Mouse (Mus musculus): ENCODE results near the gene Limk2. TPM values are rescaled to one million over a fixed set of nuclear protein-coding genes. Genes with fewer than 3 reads are reported as not detected.

The Limk2 gene
- total RNA-seq, 2 experiments from 2014 or later, result 21.6 to 24.9 TPM

- intact Hi-C loops (cut with DNase I), result no loop called here
- DNase-seq, result no peak
Measured at GRCm38 (mm10) chr11:3311586-3312347, 97.2 kb downstream of the Limk2 start.

GRCm38 (mm10) chr11:3310789-3311585, 98.0 kb downstream of the Limk2 start:
- intact Hi-C loops (cut with DNase I), result no loop called here
- no peak for DNase-seq

- intact Hi-C loops (cut with DNase I), result no loop called here
- DNase-seq, result no peak
Measured at GRCm38 (mm10) chr11:3309884-3310283, 99.1 kb downstream of the Limk2 start.

GRCm38 (mm10) chr11:3307875-3308274, 101.1 kb downstream of the Limk2 start:
- DNase-seq, result no peak

DNA sequence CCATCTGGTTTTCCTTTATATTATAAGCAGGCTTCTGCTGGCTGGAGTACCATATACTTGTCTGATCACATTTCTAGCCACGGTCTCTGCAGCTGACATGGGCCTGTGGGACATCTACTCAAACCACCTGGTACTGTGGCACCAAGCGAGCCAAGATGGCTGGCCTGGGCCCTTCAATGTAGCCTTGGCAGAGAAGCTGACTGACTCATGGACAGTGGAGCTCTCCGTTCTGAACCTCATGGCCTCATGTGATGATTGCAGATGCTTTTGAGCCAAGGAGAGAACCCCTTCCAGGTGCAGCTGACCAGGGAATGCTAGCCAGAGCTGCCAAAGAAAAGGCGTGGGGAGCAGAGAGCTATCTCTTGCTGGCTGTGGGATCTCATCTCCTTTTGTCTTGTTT, 103.2 kb downstream of the Limk2 start:
- intact Hi-C loops (cut with DNase I), result no loop called here
- no peak for DNase-seq

More at GRCm38 (mm10) chr11:3307875-3308274, 101.1 kb downstream of the Limk2 start:
- intact Hi-C loops (cut with DNase I), result no loop called here

DNA sequence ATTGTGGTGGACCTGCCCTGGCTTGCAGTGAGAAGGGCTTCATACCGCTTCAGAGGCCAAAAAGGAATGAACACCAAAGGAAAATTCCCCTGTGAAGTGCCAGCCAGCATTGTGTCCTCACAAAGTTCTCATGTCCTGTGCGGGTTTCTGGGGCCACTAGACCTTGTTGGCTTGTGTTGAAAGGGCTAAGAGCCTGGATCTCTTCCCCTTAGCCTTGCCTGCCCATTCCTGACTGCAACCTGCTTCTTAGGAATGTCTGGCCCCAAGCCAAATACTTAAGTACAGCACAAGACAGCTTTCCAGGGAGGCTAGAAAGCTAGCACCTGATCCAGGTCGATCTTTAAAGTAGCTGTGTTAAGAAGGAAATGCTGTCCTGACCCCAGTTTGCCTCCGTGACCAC, 106.2 kb downstream of the Limk2 start:
- intact Hi-C loops (cut with DNase I), result no loop called here

GRCm38 (mm10) chr11:3302385-3302784, 106.6 kb downstream of the Limk2 start:
- no peak for DNase-seq
- intact Hi-C loops (cut with DNase I), result no loop called here

More for the DNA sequence above, 106.2 kb downstream of the Limk2 start:
- no peak for DNase-seq

- intact Hi-C loops (cut with DNase I), result no loop called here
- DNase-seq, result no peak
Measured at GRCm38 (mm10) chr11:3301075-3301474, 107.9 kb downstream of the Limk2 start.

- no peak for DNase-seq
- intact Hi-C loops (cut with DNase I), result no loop called here
Measured at GRCm38 (mm10) chr11:3298813-3299185, 110.2 kb downstream of the Limk2 start.

DNA sequence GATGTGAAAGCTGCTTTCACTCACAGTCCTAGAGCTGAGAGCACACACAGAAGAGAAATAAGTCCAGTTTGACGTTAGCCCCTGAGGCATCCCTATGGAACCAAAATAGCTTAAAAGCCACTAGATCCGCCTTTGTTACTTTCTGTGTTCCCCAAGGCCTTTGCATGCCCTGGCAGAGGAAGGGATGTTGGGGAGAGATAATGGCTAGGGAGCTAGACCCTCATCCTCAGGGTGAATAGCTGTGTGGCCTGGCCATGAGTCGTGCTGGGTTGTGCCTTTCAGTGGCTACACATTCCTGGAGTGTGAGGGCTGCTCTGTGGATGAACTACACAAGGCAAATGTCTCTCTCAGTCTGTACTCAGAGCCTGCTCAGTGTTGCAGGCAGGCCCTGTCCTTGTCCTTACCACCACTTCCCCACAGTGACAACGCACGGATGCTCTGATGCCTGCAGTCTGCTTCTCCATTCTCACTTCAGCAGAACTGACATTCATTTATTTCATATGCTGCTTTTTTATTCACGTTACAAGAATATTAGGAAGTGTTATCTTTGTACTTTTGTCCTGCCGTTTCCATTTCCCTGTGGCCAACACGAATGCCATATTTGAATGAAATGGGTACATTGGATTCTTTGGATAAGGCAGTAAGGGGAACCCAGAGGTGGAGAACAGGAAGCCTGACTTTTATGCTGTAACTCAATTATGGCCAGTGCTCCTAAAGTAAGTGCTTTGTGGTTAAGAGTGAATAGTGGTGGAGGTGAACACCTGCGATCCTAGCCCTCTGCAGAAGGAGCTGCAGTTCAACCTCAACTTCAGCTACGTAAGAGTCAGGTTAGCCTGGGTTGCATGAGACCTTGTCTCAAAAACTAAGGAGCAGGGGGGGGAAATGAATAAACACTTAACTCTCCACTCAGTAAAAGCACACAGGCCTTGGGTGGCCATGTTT, 110.8 kb downstream of the Limk2 start:
- no peak for DNase-seq
- intact Hi-C loops (cut with DNase I), result no loop called here

GRCm38 (mm10) chr11:3296056-3296455, 112.9 kb downstream of the Limk2 start:
- intact Hi-C loops (cut with DNase I), result no loop called here
- DNase-seq, result no peak

GRCm38 (mm10) chr11:3294641-3295040, 114.3 kb downstream of the Limk2 start:
- intact Hi-C loops (cut with DNase I), result no loop called here
- DNase-seq, result no peak

Other genes starting within 250 kb of the Limk2 start
- 10 to 100 TPM; 22.6 to 24.0 TPM for gene Sfi1, start 215.7 kb downstream of the Limk2 start, total RNA-seq (2021)
- 10 to 100 TPM; 41.5 to 43.0 TPM for gene Eif4enif1, start 206.8 kb downstream of the Limk2 start, total RNA-seq (2021)
- 10 to 100 TPM; 58.5 to 63.1 TPM for gene Drg1, start 142.8 kb downstream of the Limk2 start, total RNA-seq (2021)
- 10 to 100 TPM; 26.6 to 30.4 TPM for gene Patz1, start 120.3 kb downstream of the Limk2 start, total RNA-seq (2021)
- 10 to 100 TPM; 34.0 to 39.8 TPM for gene Pik3ip1, start 78.8 kb downstream of the Limk2 start, total RNA-seq (2021)
- 10 to 100 TPM; 22.6 to 23.0 TPM for gene Rnf185, start 43.2 kb upstream of the Limk2 start, total RNA-seq (2021)
- gene Pla2g3, start 79.1 kb upstream of the Limk2 start, total RNA-seq (2021), result under 1 TPM; 0.10 to 0.22 TPM
- gene Inpp5j, start 95.6 kb upstream of the Limk2 start, total RNA-seq (2021), result 10 to 100 TPM; 18.9 to 21.7 TPM
- gene Selenom, start 105.5 kb upstream of the Limk2 start, total RNA-seq (2021), result 10 to 100 TPM; 42.1 to 44.0 TPM
- gene Smtn, start 131.4 kb upstream of the Limk2 start, total RNA-seq (2021), result 100 to 1,000 TPM; 196 to 205 TPM
- 10 to 100 TPM; 23.1 to 27.4 TPM for gene Morc2a, start 240.0 kb upstream of the Limk2 start, total RNA-seq (2021)